Comparison of ENCODE assay signal across 9 mouse cellular contexts in the genomic region with DNA sequence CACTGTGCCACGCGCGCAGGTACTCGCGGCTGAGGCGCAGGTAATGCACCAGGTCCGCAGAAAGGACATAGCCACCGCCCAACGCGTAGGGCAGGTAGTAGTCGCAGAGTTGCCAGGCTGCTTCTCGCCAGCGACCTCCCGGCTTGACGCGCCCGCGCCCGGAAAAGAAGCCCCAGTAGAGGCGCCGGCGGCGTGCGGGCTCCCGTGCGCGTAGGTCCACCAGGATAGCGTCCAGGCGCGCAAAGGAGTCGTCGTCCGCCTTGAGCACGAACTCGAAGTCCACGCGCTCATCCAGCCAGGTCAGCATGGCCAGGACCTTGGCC. TPM values are rescaled to one million over a fixed set of nuclear protein-coding genes. Genes with fewer than 3 reads are reported as not detected.
DNase-seq lines count a peak whose midpoint lies in the region; ATAC-seq and TF ChIP-seq lines count a peak whose summit lies in the region.
"Had no signal": no experiment of that assay in that cellular context is flagged by ENCODE, and none has a peak within 500 bp of the region (broad histone marks: within the 10 kb centered on the region; RNA-seq: fewer than 3 reads in every experiment).

No protein-coding gene starts in this region.

- H3K79me2 ChIP-seq in C2C12 (ENCODE audit: control insufficient read depth, insufficient read depth) = peaks cover 48% of the 10 kb centered on the region

- H3K27ac ChIP-seq in heart, embryonic 10.5 days = peak overlapping the region; percentile 98
- peak overlapping the region; percentile 95 for H3K27ac ChIP-seq in forebrain, embryonic 12.5 days
- H3K27ac ChIP-seq in liver, embryonic 13.5 days = peak overlapping the region; percentile 89

- DNase-seq in heart, embryonic 10.5 days (ENCODE audit: low spot score) = no peak
- no peak for DNase-seq in heart, adult 11 months
- DNase-seq in liver, embryonic 13.5 days = no peak
- no peak for DNase-seq in yolk sac, embryonic 10.5 days (ENCODE audit: low spot score)
- DNase-seq in layer of hippocampus, adult 11-12 months (ENCODE audit: low spot score) = no peak

- H3K36me3 ChIP-seq in heart, embryonic 10.5 days = peaks cover 19% of the 10 kb centered on the region
- H3K36me3 ChIP-seq in C2C12 (ENCODE audit: control insufficient read depth, insufficient read depth) = peaks cover 12% of the 10 kb centered on the region
- peaks cover 18% of the 10 kb centered on the region for H3K36me3 ChIP-seq in forebrain, embryonic 12.5 days (replicated peaks)
- H3K36me3 ChIP-seq in liver, embryonic 13.5 days = peaks cover 17% of the 10 kb centered on the region

- peak overlapping the region; percentile 96 for H3K4me2 ChIP-seq in forebrain, embryonic 12.5 days
- peak overlapping the region; percentile 100 for H3K4me2 ChIP-seq in liver, embryonic 13.5 days

- H3K4me3 ChIP-seq in heart, embryonic 10.5 days = peak overlapping the region; percentile 88
- H3K4me3 ChIP-seq in C2C12 (ENCODE audit: insufficient read depth, poor library complexity, severe bottlenecking) = peak overlapping the region; percentile 39
- H3K4me3 ChIP-seq in forebrain, embryonic 12.5 days (replicated peaks) = peak overlapping the region; percentile 73
- peak overlapping the region; percentile 85 for H3K4me3 ChIP-seq in liver, embryonic 13.5 days (replicated peaks)

- no peaks in the 10 kb centered on the region for H3K9me3 ChIP-seq in heart, embryonic 10.5 days
- H3K9me3 ChIP-seq in forebrain, embryonic 12.5 days = no peaks in the 10 kb centered on the region
- H3K9me3 ChIP-seq in liver, embryonic 13.5 days (replicated peaks) = no peaks in the 10 kb centered on the region

- 25% methylated on average over 37 of the region's 37 CpGs for WGBS in heart, embryonic 10.5 days
- WGBS in forebrain, embryonic 12.5 days = 34% methylated on average over 37 of the region's 37 CpGs
- WGBS in liver, embryonic 13.5 days (ENCODE audit: insufficient replicate concordance) = 20% methylated on average over 37 of the region's 37 CpGs

- peak overlapping the region; percentile 90 for H3ac ChIP-seq in C2C12 (ENCODE audit: control insufficient read depth, insufficient read length, low read depth)

- peaks cover 27% of the 10 kb centered on the region for H3K4me1 ChIP-seq in heart, embryonic 10.5 days
- peaks cover 26% of the 10 kb centered on the region for H3K4me1 ChIP-seq in forebrain, embryonic 12.5 days
- H3K4me1 ChIP-seq in liver, embryonic 13.5 days (replicated peaks) = peaks cover 76% of the 10 kb centered on the region

- H3K27me3 ChIP-seq in heart, embryonic 10.5 days (ENCODE audit: insufficient read depth, poor library complexity, severe bottlenecking) = no peaks in the 10 kb centered on the region
- H3K27me3 ChIP-seq in C2C12 (ENCODE audit: control insufficient read depth, insufficient read depth, insufficient read length) = no peaks in the 10 kb centered on the region
- H3K27me3 ChIP-seq in forebrain, embryonic 12.5 days = no peaks in the 10 kb centered on the region
- no peaks in the 10 kb centered on the region for H3K27me3 ChIP-seq in liver, embryonic 13.5 days

- ATAC-seq in forebrain, embryonic 12.5 days (ENCODE audit: low FRiP score) = no peak; the same call in none of the 2 replicates
- ATAC-seq in liver, embryonic 13.5 days (ENCODE audit: low read depth) = no peak
- no peak for ATAC-seq in megakaryocyte progenitor cell, adult 5-6 weeks (replicated peaks; ENCODE audit: poor library complexity)

- TF ChIP-seq CTCF in C2C12 (IDR thresholded peaks at IDR 0.05; ENCODE audit: control insufficient read depth, insufficient read depth, insufficient read length) = no peak

- peak overlapping the region; percentile 69 for H3K9ac ChIP-seq in forebrain, embryonic 12.5 days
- peak overlapping the region; percentile 84 for H3K9ac ChIP-seq in liver, embryonic 13.5 days

- H3K79me3 ChIP-seq in C2C12 (ENCODE audit: low read depth) = peaks cover 39% of the 10 kb centered on the region

TF ChIP-seq in C2C12, 6 proteins besides CTCF, POLR2A, EP300 and RAD21:
- TF ChIP-seq FOSL1 (IDR thresholded peaks at IDR 0.05; ENCODE audit: insufficient read depth, low read length, poor library complexity, severe bottlenecking) (no peak), CEBPB (IDR thresholded peaks at IDR 0.05; ENCODE audit: low read depth) (no peak), MYOG (IDR thresholded peaks at IDR 0.05; ENCODE audit: control insufficient read depth, extremely low read depth, insufficient read length) (no peak), MYOD1 (IDR thresholded peaks at IDR 0.05; ENCODE audit: control insufficient read depth, insufficient read length, low read depth) (no peak), MAX (IDR thresholded peaks at IDR 0.05) (no peak), USF1 (IDR thresholded peaks at IDR 0.05; ENCODE audit: low read depth) (no peak)

RNA-seq across cellular contexts. Expression of a gene that starts 0.6 kb away (rescaled TPM):
- 10.7 and 12.9 TPM in 2 replicates for polyA plus RNA-seq in heart, embryonic 10.5 days (2016; fragmentation: Nextera tagmentation; extraction: Ambion mirVana)
- polyA plus RNA-seq in C2C12 (2012; fragmentation: generic; extraction: Trizol) = 6.6 TPM
- 16.4 and 18.6 TPM in 2 replicates for polyA plus RNA-seq in forebrain, embryonic 12.5 days (2016; fragmentation: Nextera tagmentation; extraction: Ambion mirVana)
- 5.5 and 6.2 TPM in 2 replicates for polyA plus RNA-seq in liver, embryonic 13.5 days (2015; fragmentation: Nextera tagmentation; extraction: Ambion mirVana)
- 10.5 and 10.6 TPM in 2 replicates for total RNA-seq in megakaryocyte progenitor cell, adult 5-6 weeks (2015)
- 11.4 and 12.9 TPM in 2 replicates for total RNA-seq in megakaryocyte progenitor cell, adult 5-6 weeks (2017)

RNA-seq across cellular contexts. Expression of a gene that starts 0.8 kb away (rescaled TPM):
- polyA plus RNA-seq in heart, embryonic 10.5 days (2016; fragmentation: Nextera tagmentation; extraction: Ambion mirVana) = 139 and 148 TPM in 2 replicates
- 141 TPM for polyA plus RNA-seq in C2C12 (2012; fragmentation: generic; extraction: Trizol)
- 115 and 117 TPM in 2 replicates for polyA plus RNA-seq in forebrain, embryonic 12.5 days (2016; fragmentation: Nextera tagmentation; extraction: Ambion mirVana)
- polyA plus RNA-seq in liver, embryonic 13.5 days (2015; fragmentation: Nextera tagmentation; extraction: Ambion mirVana) = 88.2 and 91.6 TPM in 2 replicates
- 52.6 and 54.4 TPM in 2 replicates for total RNA-seq in megakaryocyte progenitor cell, adult 5-6 weeks (2015)
- total RNA-seq in megakaryocyte progenitor cell, adult 5-6 weeks (2017) = 188 and 205 TPM in 2 replicates

RNA-seq across cellular contexts. Expression of a gene that starts 21.8 kb away (rescaled TPM):
- 0.28 and 1.0 TPM in 2 replicates for polyA plus RNA-seq in heart, embryonic 10.5 days (2016; fragmentation: Nextera tagmentation; extraction: Ambion mirVana)
- polyA plus RNA-seq in C2C12 (2012; fragmentation: generic; extraction: Trizol) = 0.54 TPM
- polyA plus RNA-seq in forebrain, embryonic 12.5 days (2016; fragmentation: Nextera tagmentation; extraction: Ambion mirVana) = 0.70 and 1.2 TPM in 2 replicates
- 0.09 and 0.20 TPM in 2 replicates for polyA plus RNA-seq in liver, embryonic 13.5 days (2015; fragmentation: Nextera tagmentation; extraction: Ambion mirVana)
- total RNA-seq in megakaryocyte progenitor cell, adult 5-6 weeks (2015) = 1.6 and 2.0 TPM in 2 replicates
- 0.37 and 0.57 TPM in 2 replicates for total RNA-seq in megakaryocyte progenitor cell, adult 5-6 weeks (2017)

RNA-seq across cellular contexts. Expression of a gene that starts 29.8 kb away (rescaled TPM):
- 26.2 and 27.0 TPM in 2 replicates for polyA plus RNA-seq in heart, embryonic 10.5 days (2016; fragmentation: Nextera tagmentation; extraction: Ambion mirVana)
- polyA plus RNA-seq in C2C12 (2012; fragmentation: generic; extraction: Trizol) = 2.4 TPM
- polyA plus RNA-seq in forebrain, embryonic 12.5 days (2016; fragmentation: Nextera tagmentation; extraction: Ambion mirVana) = 10.9 and 11.6 TPM in 2 replicates
- polyA plus RNA-seq in liver, embryonic 13.5 days (2015; fragmentation: Nextera tagmentation; extraction: Ambion mirVana) = 55.3 and 58.7 TPM in 2 replicates
- total RNA-seq in megakaryocyte progenitor cell, adult 5-6 weeks (2015) = 105 and 126 TPM in 2 replicates
- 30.6 and 39.6 TPM in 2 replicates for total RNA-seq in megakaryocyte progenitor cell, adult 5-6 weeks (2017)

RNA-seq across cellular contexts. Expression of a gene that starts 34.1 kb away (rescaled TPM):
- polyA plus RNA-seq in heart, embryonic 10.5 days (2016; fragmentation: Nextera tagmentation; extraction: Ambion mirVana) = 1.4 and 1.7 TPM in 2 replicates
- 0.30 TPM for polyA plus RNA-seq in C2C12 (2012; fragmentation: generic; extraction: Trizol)
- polyA plus RNA-seq in forebrain, embryonic 12.5 days (2016; fragmentation: Nextera tagmentation; extraction: Ambion mirVana) = 1.3 and 1.4 TPM in 2 replicates
- polyA plus RNA-seq in liver, embryonic 13.5 days (2015; fragmentation: Nextera tagmentation; extraction: Ambion mirVana) = 0.60 and 0.65 TPM in 2 replicates
- 0.76 and 4.5 TPM in 2 replicates for total RNA-seq in megakaryocyte progenitor cell, adult 5-6 weeks (2015)
- 1.9 and 2.0 TPM in 2 replicates for total RNA-seq in megakaryocyte progenitor cell, adult 5-6 weeks (2017)
- total RNA-seq: heart, postnatal 36 days had no signal
